Comparison of ENCODE assay signal across 10 mouse cellular contexts in genomic region chr2:92727241-92727640, GRCm38 (mm10).
A peak's percentile ranks its signal among the peaks of the same experiment; 100 is the strongest.
DNase-seq lines count a peak whose midpoint lies in the region; ATAC-seq lines count a peak whose summit lies in the region.
"Had no signal": no experiment of that assay in that cellular context is flagged by ENCODE, and none has a peak within 500 bp of the region (broad histone marks: within the 10 kb centered on the region; RNA-seq: fewer than 3 reads in every experiment).

No protein-coding gene starts in this region.

- 0 out of 2 replicates have a peak, but pooled peaks cover 3% of the 10 kb centered on the region for H3K9me3 ChIP-seq in heart, embryonic 13.5 days
- H3K9me3 ChIP-seq in neural tube, embryonic 13.5 days, result no peaks in the 10 kb centered on the region
- H3K9me3 ChIP-seq in hindbrain, embryonic 13.5 days, result no peaks in the 10 kb centered on the region
- H3K9me3 ChIP-seq: kidney, embryonic 15.5 days had no signal

- WGBS in heart, embryonic 13.5 days, result 92% methylated on average over 2 of the region's 2 CpGs
- 91% methylated on average over 2 of the region's 2 CpGs for WGBS in neural tube, embryonic 13.5 days
- WGBS in hindbrain, embryonic 13.5 days, result 95% methylated on average over 2 of the region's 2 CpGs

- no peak for ATAC-seq in heart, embryonic 13.5 days (ENCODE audit: extremely low read depth, insufficient number of reproducible peaks, low FRiP score, low TSS enrichment)
- no peak for ATAC-seq in neural tube, embryonic 13.5 days (ENCODE audit: low read depth)
- no peak for ATAC-seq in hindbrain, embryonic 13.5 days (ENCODE audit: low FRiP score)
- ATAC-seq: liver, postnatal 0 days had no signal

- H3K4me3 ChIP-seq in heart, embryonic 13.5 days, result no peak overlapping the region
- H3K4me3 ChIP-seq in neural tube, embryonic 13.5 days, result no peak overlapping the region
- H3K4me3 ChIP-seq in hindbrain, embryonic 13.5 days, result no peak overlapping the region
- H3K4me3 ChIP-seq: kidney, embryonic 15.5 days had no signal

- no peaks in the 10 kb centered on the region for H3K27me3 ChIP-seq in heart, embryonic 13.5 days (replicated peaks)
- no peaks in the 10 kb centered on the region for H3K27me3 ChIP-seq in neural tube, embryonic 13.5 days
- H3K27me3 ChIP-seq in hindbrain, embryonic 13.5 days, result no peaks in the 10 kb centered on the region
- H3K27me3 ChIP-seq: kidney, embryonic 15.5 days had no signal

- H3K4me2 ChIP-seq in heart, embryonic 13.5 days, result 0 out of 2 replicates have a peak overlapping the region, but pooled peaks have one; percentile 1
- H3K4me2 ChIP-seq in neural tube, embryonic 13.5 days, result no peak overlapping the region
- H3K4me2 ChIP-seq in hindbrain, embryonic 13.5 days, result no peak overlapping the region
- H3K4me2 ChIP-seq: kidney, embryonic 15.5 days had no signal

- no peaks in the 10 kb centered on the region for H3K36me3 ChIP-seq in heart, embryonic 13.5 days
- no peaks in the 10 kb centered on the region for H3K36me3 ChIP-seq in neural tube, embryonic 13.5 days
- no peaks in the 10 kb centered on the region for H3K36me3 ChIP-seq in hindbrain, embryonic 13.5 days
- H3K36me3 ChIP-seq: kidney, embryonic 15.5 days had no signal

- peaks cover 19% of the 10 kb centered on the region for H3K4me1 ChIP-seq in heart, embryonic 13.5 days
- peaks cover 29% of the 10 kb centered on the region for H3K4me1 ChIP-seq in neural tube, embryonic 13.5 days (replicated peaks)
- peaks cover 39% of the 10 kb centered on the region for H3K4me1 ChIP-seq in hindbrain, embryonic 13.5 days (replicated peaks)

- no peak for DNase-seq in heart, postnatal 4 days
- DNase-seq in neural tube, embryonic 10.5 days (ENCODE audit: extremely low spot score, low spot score), result no peak
- no peak for DNase-seq in embryo, embryonic 10 days (ENCODE audit: low spot score)
- DNase-seq in right cerebral cortex, postnatal 14 days, result no peak
- DNase-seq: cerebellum, adult 9-11 months; liver, postnatal 0 days had no signal

- no peak overlapping the region for H3K9ac ChIP-seq in heart, embryonic 13.5 days
- H3K9ac ChIP-seq in neural tube, embryonic 13.5 days, result no peak overlapping the region
- H3K9ac ChIP-seq in hindbrain, embryonic 13.5 days, result no peak overlapping the region
- H3K9ac ChIP-seq: kidney, embryonic 15.5 days; liver, postnatal 0 days had no signal

- H3K27ac ChIP-seq in heart, embryonic 13.5 days (replicated peaks), result no peak overlapping the region; the same call in 1 of the 2 replicates
- peak overlapping the region; percentile 76; the same call in 1 of the 2 replicates for H3K27ac ChIP-seq in neural tube, embryonic 13.5 days (replicated peaks)
- H3K27ac ChIP-seq in hindbrain, embryonic 13.5 days, result peak overlapping the region; percentile 71
- H3K27ac ChIP-seq: kidney, embryonic 15.5 days had no signal
